ENCODE assay signal across 26 mouse cellular contexts in genomic region chr5:93184548-93184947, GRCm38 (mm10). TPM values are rescaled to one million over a fixed set of nuclear protein-coding genes. Genes with fewer than 3 reads are reported as not detected.
"Had no signal": no experiment of that assay in that cellular context is flagged by ENCODE, and none has a peak within 500 bp of the region (broad histone marks: within the 10 kb centered on the region; RNA-seq: fewer than 3 reads in every experiment).

No protein-coding gene starts in this region.

- H3K27me3 ChIP-seq: heart, embryonic 13.5 days; heart, embryonic 15.5 days; hindbrain, embryonic 13.5 days; hindbrain, embryonic 15.5 days; kidney, embryonic 15.5 days; limb, embryonic 12.5 days; liver, embryonic 13.5 days had no signal

- H3K4me3 ChIP-seq: heart, adult 2 months; heart, embryonic 13.5 days; heart, embryonic 15.5 days; hindbrain, embryonic 13.5 days; hindbrain, embryonic 15.5 days; kidney, embryonic 15.5 days; left cerebral cortex, adult 2 months; limb, embryonic 10.5 days; limb, embryonic 12.5 days; liver, embryonic 13.5 days had no signal

- H3K4me1 ChIP-seq: heart, embryonic 13.5 days; heart, embryonic 15.5 days; hindbrain, embryonic 13.5 days; hindbrain, embryonic 15.5 days; kidney, embryonic 15.5 days; limb, embryonic 10.5 days; limb, embryonic 12.5 days; liver, embryonic 13.5 days had no signal

- ATAC-seq: hindbrain, postnatal 0 days; intestine, embryonic 16.5 days had no signal

- H3K4me2 ChIP-seq: heart, embryonic 11.5 days; heart, embryonic 13.5 days; heart, embryonic 15.5 days; hindbrain, embryonic 13.5 days; hindbrain, embryonic 15.5 days; kidney, embryonic 15.5 days; limb, embryonic 12.5 days; liver, embryonic 13.5 days had no signal

- H3K9ac ChIP-seq: heart, embryonic 13.5 days; heart, embryonic 15.5 days; hindbrain, embryonic 13.5 days; hindbrain, embryonic 15.5 days; kidney, embryonic 15.5 days; limb, embryonic 12.5 days; liver, embryonic 13.5 days had no signal

- H3K9me3 ChIP-seq: heart, embryonic 13.5 days; heart, embryonic 15.5 days; hindbrain, embryonic 13.5 days; hindbrain, embryonic 15.5 days; kidney, embryonic 15.5 days; limb, embryonic 10.5 days; limb, embryonic 12.5 days; liver, embryonic 13.5 days had no signal

- H3K27ac ChIP-seq: heart, adult 2 months; heart, embryonic 13.5 days; heart, embryonic 15.5 days; hindbrain, embryonic 13.5 days; hindbrain, embryonic 15.5 days; hindbrain, postnatal 0 days; kidney, embryonic 15.5 days; kidney, postnatal 0 days; left cerebral cortex, adult 2 months; limb, embryonic 10.5 days; limb, embryonic 12.5 days; liver, embryonic 13.5 days had no signal

- DNase-seq: gastrocnemius, postnatal 14 days; gastrocnemius, postnatal 36 days; heart, postnatal 14 days; heart, postnatal 36 days; kidney, adult 11 months; kidney, adult 2 months; kidney, adult 9 months; kidney, postnatal 14 days; kidney, postnatal 36 days; liver, embryonic 13.5 days had no signal

RNA-seq across cellular contexts. Expression of gene 2010109A12Rik, which starts 21.8 kb away (rescaled TPM):
- total RNA-seq: gastrocnemius, adult 8-10 months; gastrocnemius, postnatal 36 days; hindbrain, postnatal 0 days had no signal
- polyA plus RNA-seq: heart, adult 2 months; large intestine, adult 2 months; liver, adult 2 months had no signal
